Mouse (Mus musculus) stomach, postnatal 0 days (tissue): ENCODE results near the gene Clec9a. TPM values are rescaled to one million over a fixed set of nuclear protein-coding genes. Genes with fewer than 3 reads are reported as not detected.
A peak's percentile ranks its signal among the peaks of the same experiment; 100 is the strongest.

Experiments used
- ATAC-seq: fragments of 200-750 bp; cut with Nextera tagmentation; 2 replicates; pipeline ENCODE4 v1.8.0; 2017; ENCODE audit not compliant: low FRiP score, low TSS enrichment
- DNase-seq: peaks from one replicate; pipeline ENCODE4 v3.0.0-alpha.2; 2016; ENCODE audit warnings: low spot score
- H3K27ac ChIP-seq: fragments of 300-500 bp; sonication (generic); replicated peaks from 2 replicates; pipeline ENCODE4 v1.5.1; 2014; ENCODE audit warnings: mild to moderate bottlenecking, control low read depth
- H3K27me3 ChIP-seq: fragments of 300-500 bp; sonication (generic); 2 replicates; pipeline ENCODE4 v1.6.1; 2014; ENCODE audit warnings: low read length; ENCODE audit not compliant: control insufficient read depth, insufficient read depth
- H3K36me3 ChIP-seq: fragments of 300-500 bp; sonication (generic); 2 replicates; pipeline ENCODE4 v1.6.1; 2014; ENCODE audit warnings: low read length, mixed read lengths; ENCODE audit not compliant: control insufficient read depth, insufficient read depth
- H3K4me1 ChIP-seq: fragments of 300-500 bp; sonication (generic); replicated peaks from 2 replicates; pipeline ENCODE4 v1.6.1; 2014; ENCODE audit warnings: antibody characterized with exemption; ENCODE audit not compliant: control insufficient read depth, insufficient read depth
- H3K4me2 ChIP-seq: fragments of 300-500 bp; sonication (generic); replicated peaks from 2 replicates; pipeline ENCODE4 v1.6.1; 2014; ENCODE audit warnings: low read depth, mild to moderate bottlenecking, control low read depth, moderate library complexity
- H3K4me3 ChIP-seq: fragments of 300-500 bp; sonication (generic); 2 replicates; pipeline ENCODE4 v1.5.1; 2014; ENCODE audit warnings: low read depth, low read length, control low read depth
- H3K9ac ChIP-seq: fragments of 300-500 bp; sonication (generic); 2 replicates; pipeline ENCODE4 v1.6.1; 2014; ENCODE audit warnings: mild to moderate bottlenecking, low read length, control low read depth, mixed read lengths
- H3K9me3 ChIP-seq: fragments of 300-500 bp; sonication (generic); 2 replicates; pipeline ENCODE4 v1.6.1; 2016; ENCODE audit warnings: low read length; ENCODE audit not compliant: control insufficient read depth
- CTCF ChIP-seq: IDR thresholded peaks from 2 replicates; pipeline ENCODE4 v1.5.1; 2016; ENCODE audit warnings: antibody characterized with exemption, low read depth, mild to moderate bottlenecking, moderate library complexity
- EP300 ChIP-seq: optimal IDR thresholded peaks from 2 replicates; pipeline ENCODE3; 2016; ENCODE audit warnings: antibody characterized with exemption
- WGBS: fragments of 180-500 bp; shearing (Covaris S2); extraction: QIAGEN DNeasy Blood & Tissue Kit; methylation state at CpG from one replicate; pipeline ENCODE4 v1.1.7; 2014; 5-methylcytosine and 5-hydroxymethylcytosine counted together
- polyA plus RNA-seq: library from polyadenylated mRNA; unstranded; fragments of >200 nt; fragmentation: Nextera tagmentation; extraction: Ambion mirVana; gene quantifications from 2 replicates; pipeline ENCODE4 v1.2.1, GENCODE M21; 2015

The Clec9a gene
- polyA plus RNA-seq, 1 experiment from 2014 or later, result 0.05 TPM

DNA sequence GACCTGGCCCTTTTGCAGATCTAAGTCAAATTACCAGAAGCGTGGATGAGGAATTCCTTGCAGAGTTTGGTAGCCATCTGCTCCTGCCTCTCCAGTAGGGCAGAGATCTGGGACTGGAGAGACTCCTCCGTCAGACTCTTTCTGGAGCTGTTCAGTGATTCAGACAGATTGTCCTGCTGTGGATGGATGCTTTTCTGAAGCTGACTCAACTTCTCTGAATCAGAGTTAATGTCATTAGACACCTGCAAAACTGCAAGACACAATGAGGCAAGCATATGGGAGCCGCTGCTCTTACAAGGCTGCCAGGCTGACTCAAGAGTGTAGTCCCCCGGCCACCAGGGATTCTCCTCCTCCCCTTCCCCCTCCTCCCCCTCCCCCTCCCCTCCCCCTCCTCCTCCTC, 28.2 kb upstream of the Clec9a start:
- TF ChIP-seq CTCF (no peak), EP300 (no peak)

GRCm38 (mm10) chr6:129381736-129382135, 26.9 kb upstream of the Clec9a start:
- ATAC-seq, result no peak
- Histone ChIP-seq H3K36me3 (no peaks in the 10 kb centered on the region), H3K9ac (no peak overlapping the region), H3K9me3 (no peaks in the 10 kb centered on the region), H3K4me2 (no peak overlapping the region), H3K4me1 (no peaks in the 10 kb centered on the region), H3K4me3 (no peak overlapping the region), H3K27ac (no peak overlapping the region), H3K27me3 (no peaks in the 10 kb centered on the region)
- no peak for TF ChIP-seq CTCF
- no peak for TF ChIP-seq EP300
- no peak for DNase-seq
- 34% methylated on average over 1 of the region's 1 CpGs for WGBS

More for the DNA sequence above, 28.2 kb upstream of the Clec9a start:
- DNase-seq, result no peak
- 67% methylated on average over 4 of the region's 4 CpGs for WGBS
- no peak for ATAC-seq
- H3K4me2 ChIP-seq, result no peak overlapping the region
- H3K27me3 ChIP-seq, result no peaks in the 10 kb centered on the region
- no peak overlapping the region for H3K4me3 ChIP-seq
- no peaks in the 10 kb centered on the region for H3K9me3 ChIP-seq
- H3K9ac ChIP-seq, result no peak overlapping the region
- H3K36me3 ChIP-seq, result no peaks in the 10 kb centered on the region
- no peak overlapping the region for H3K27ac ChIP-seq
- H3K4me1 ChIP-seq, result no peaks in the 10 kb centered on the region

- no peak for ATAC-seq
- Histone ChIP-seq H3K27ac (no peak overlapping the region), H3K4me3 (no peak overlapping the region), H3K4me1 (no peaks in the 10 kb centered on the region), H3K9ac (no peak overlapping the region), H3K9me3 (no peaks in the 10 kb centered on the region), H3K27me3 (no peaks in the 10 kb centered on the region), H3K36me3 (no peaks in the 10 kb centered on the region), H3K4me2 (no peak overlapping the region)
- TF ChIP-seq EP300, result no peak
- TF ChIP-seq CTCF, result no peak
- 35% methylated on average over 3 of the region's 3 CpGs for WGBS
- DNase-seq, result no peak
These were observed 25.2 kb upstream of the Clec9a start for GRCm38 (mm10) chr6:129383466-129383865.

GRCm38 (mm10) chr6:129385000-129385399, 23.7 kb upstream of the Clec9a start:
- WGBS, result 80% methylated on average over 4 of the region's 4 CpGs
- no peak overlapping the region for H3K4me2 ChIP-seq
- no peak overlapping the region for H3K9ac ChIP-seq
- ATAC-seq (no peak), DNase-seq (no peak)
- H3K9me3 ChIP-seq, result no peaks in the 10 kb centered on the region
- no peak overlapping the region for H3K27ac ChIP-seq
- no peaks in the 10 kb centered on the region for H3K36me3 ChIP-seq
- H3K27me3 ChIP-seq, result no peaks in the 10 kb centered on the region
- no peaks in the 10 kb centered on the region for H3K4me1 ChIP-seq
- TF ChIP-seq CTCF (no peak), EP300 (no peak)
- H3K4me3 ChIP-seq, result no peak overlapping the region

DNA sequence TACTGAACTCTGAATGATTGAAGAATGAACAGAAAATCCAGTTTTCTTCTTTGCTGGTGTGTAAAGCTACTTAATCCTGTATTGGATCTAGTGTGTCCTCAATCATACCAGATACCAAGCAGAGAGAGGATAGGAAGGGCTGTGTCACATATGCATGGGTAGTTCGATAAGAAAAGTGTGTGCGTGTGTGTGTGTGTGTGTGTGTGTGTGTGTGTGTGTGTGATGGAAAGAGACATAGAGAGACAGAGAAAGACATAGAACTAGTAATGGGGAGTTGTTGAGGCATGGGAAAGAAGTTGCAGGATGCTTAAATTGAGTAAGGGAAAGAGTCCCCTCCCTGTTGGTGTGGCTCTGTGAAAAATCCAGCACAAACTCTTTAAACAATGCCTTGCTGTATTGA, 22.9 kb upstream of the Clec9a start, which contains the start of gene Clec12b:
Gene Clec12b (minus strand): TSS at position 101 of the 400 bp plus-strand sequence.
- no peaks in the 10 kb centered on the region for H3K36me3 ChIP-seq
- H3K27ac ChIP-seq, result no peak within 1 kb of the TSS
- H3K9me3 ChIP-seq, result no peaks in the 10 kb centered on the region
- H3K9ac ChIP-seq, result no peak within 1 kb of the TSS
- no peak for ATAC-seq
- no peaks in the 10 kb centered on the region for H3K27me3 ChIP-seq
- no peak for DNase-seq
- no peaks in the 10 kb centered on the region for H3K4me1 ChIP-seq
- no peak within 1 kb of the TSS for H3K4me2 ChIP-seq
- H3K4me3 ChIP-seq, result no peak within 1 kb of the TSS
- TF ChIP-seq EP300 (no peak), CTCF (no peak)
- WGBS, result 65% methylated on average over 2 of the region's 2 CpGs

GRCm38 (mm10) chr6:129393087-129393720, 15.5 kb upstream of the Clec9a start:
- 16% methylated on average over 2 of the region's 2 CpGs for WGBS
- H3K4me1 ChIP-seq, result no peaks in the 10 kb centered on the region
- no peak overlapping the region for H3K27ac ChIP-seq
- H3K36me3 ChIP-seq, result no peaks in the 10 kb centered on the region
- TF ChIP-seq CTCF, result peak; percentile 82
- no peak for TF ChIP-seq EP300
- H3K9ac ChIP-seq, result no peak overlapping the region
- no peak overlapping the region for H3K4me2 ChIP-seq
- no peak overlapping the region for H3K4me3 ChIP-seq
- H3K9me3 ChIP-seq, result no peaks in the 10 kb centered on the region
- H3K27me3 ChIP-seq, result no peaks in the 10 kb centered on the region
- ATAC-seq (no peak), DNase-seq (no peak)
